Mouse (Mus musculus): ENCODE measurements at regions not wholly inside any gene's neighbourhood (a gene's known extent, or its start where the extent isn't known, plus 50 kb on each side); places are given as distances from the start of the nearest gene placed in this dataset.
A peak's percentile ranks its signal among the peaks of the same experiment; 100 is the strongest.
"Not testable (repeated sequence)": the region's sequence is repeated elsewhere in the genome, so short reads cannot be mapped to it uniquely, and the experiment has no call there.

DNA sequence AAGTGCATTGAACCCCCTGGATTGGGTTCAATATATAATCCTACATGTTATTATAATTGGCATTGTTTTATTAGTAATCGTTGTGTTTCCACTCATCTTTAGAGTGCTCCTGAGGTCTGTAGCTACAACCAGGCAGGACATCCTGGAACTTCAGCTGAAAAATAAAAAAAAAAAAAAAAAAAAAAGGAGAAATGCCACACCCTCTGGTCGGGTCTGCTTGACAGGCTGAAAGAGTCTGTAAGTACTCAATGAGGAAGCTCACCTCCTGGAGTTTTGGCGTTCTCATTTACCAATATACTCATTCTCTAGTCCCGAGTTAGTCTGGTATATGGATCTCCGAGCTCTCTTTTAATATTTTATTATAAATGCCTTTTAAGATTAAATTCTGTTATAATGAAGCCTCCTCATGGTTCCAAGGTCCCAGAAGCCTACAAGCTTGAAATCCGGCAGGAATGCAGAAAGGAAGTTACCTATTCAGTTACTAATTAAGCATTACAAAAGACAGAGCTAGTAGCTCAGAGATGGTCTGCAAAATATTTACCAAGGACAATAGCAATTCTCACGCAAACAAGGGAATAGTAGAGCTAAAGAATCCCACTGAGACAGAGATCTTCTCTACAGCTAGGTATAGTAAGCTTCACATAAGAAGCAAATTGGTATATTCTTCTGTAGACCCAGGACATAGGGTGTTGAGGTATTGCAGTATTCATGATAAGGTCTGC is 745.7 kb upstream of the Gm5150 start:
- ATAC-seq (ENCODE audit: low FRiP score): no peak
- 71% methylated on average over 7 of the region's 7 CpGs for WGBS
- Histone ChIP-seq H3K27ac (no peak overlapping the region), H3K36me3 (no peaks in the 10 kb centered on the region), H3K4me3 (no peak overlapping the region), H3K9ac (no peak overlapping the region), H3K9me3 (peaks cover 8% of the 10 kb centered on the region; the same call in 1 of the 2 replicates), H3K4me2 (no peak overlapping the region), H3K4me1 (replicated peaks) (no peaks in the 10 kb centered on the region), H3K27me3 (no peaks in the 10 kb centered on the region)

GRCm38 (mm10) chr3:16733936-16734330 is 727.7 kb upstream of the Gm5150 start:
- no peak for ATAC-seq (ENCODE audit: low FRiP score)
- H3K4me1 ChIP-seq (replicated peaks): peaks cover 5% of the 10 kb centered on the region; the same call in 1 of the 2 replicates
- H3K9me3 ChIP-seq: no peaks in the 10 kb centered on the region
- no peak overlapping the region for H3K27ac ChIP-seq
- H3K4me3 ChIP-seq: no peak overlapping the region
- no peaks in the 10 kb centered on the region for H3K27me3 ChIP-seq
- WGBS: 51% methylated on average over 5 of the region's 5 CpGs
- H3K9ac ChIP-seq: no peak overlapping the region
- H3K36me3 ChIP-seq: no peaks in the 10 kb centered on the region
- H3K4me2 ChIP-seq: no peak overlapping the region

GRCm38 (mm10) chr3:16733295-16733935 is 727.2 kb upstream of the Gm5150 start:
- H3K4me3 ChIP-seq: no peak overlapping the region
- H3K36me3 ChIP-seq: no peaks in the 10 kb centered on the region
- H3K9me3 ChIP-seq: no peaks in the 10 kb centered on the region
- H3K4me2 ChIP-seq: no peak overlapping the region
- no peaks in the 10 kb centered on the region for H3K27me3 ChIP-seq
- WGBS: 41% methylated on average over 2 of the region's 2 CpGs
- H3K27ac ChIP-seq: no peak overlapping the region
- peaks cover 5% of the 10 kb centered on the region; the same call in 1 of the 2 replicates for H3K4me1 ChIP-seq (replicated peaks)
- peak; percentile 46; the same call in 1 of the 2 replicates for ATAC-seq (ENCODE audit: low FRiP score)
- no peak overlapping the region for H3K9ac ChIP-seq

- H3K9me3 ChIP-seq; H3K4me1 ChIP-seq (replicated peaks); H3K4me3 ChIP-seq; H3K9ac ChIP-seq; H3K27me3 ChIP-seq; ATAC-seq (ENCODE audit: low FRiP score); H3K27ac ChIP-seq; H3K36me3 ChIP-seq; H3K4me2 ChIP-seq: not testable (repeated sequence)
- WGBS: 89% methylated on average over 6 of the region's 6 CpGs
These were observed 718.3 kb upstream of the Gm5150 start for GRCm38 (mm10) chr3:16724371-16725100.

GRCm38 (mm10) chr3:16723631-16724030 is 717.4 kb upstream of the Gm5150 start:
- no peak overlapping the region for H3K9ac ChIP-seq
- ATAC-seq (ENCODE audit: low FRiP score): no peak
- H3K9me3 ChIP-seq: no peaks in the 10 kb centered on the region; the same call in 1 of the 2 replicates
- H3K4me3 ChIP-seq: no peak overlapping the region
- 85% methylated on average over 1 of the region's 1 CpGs for WGBS
- H3K4me2 ChIP-seq: no peak overlapping the region
- H3K36me3 ChIP-seq: no peaks in the 10 kb centered on the region
- H3K27ac ChIP-seq: no peak overlapping the region
- no peaks in the 10 kb centered on the region for H3K27me3 ChIP-seq
- H3K4me1 ChIP-seq (replicated peaks): no peaks in the 10 kb centered on the region

- no peaks in the 10 kb centered on the region for H3K36me3 ChIP-seq
- no peaks in the 10 kb centered on the region for H3K4me1 ChIP-seq (replicated peaks)
- no peak overlapping the region for H3K27ac ChIP-seq
- H3K9me3 ChIP-seq: no peaks in the 10 kb centered on the region
- no peak overlapping the region for H3K4me3 ChIP-seq
- H3K9ac ChIP-seq: no peak overlapping the region
- ATAC-seq (ENCODE audit: low FRiP score): no peak
- WGBS: 55% methylated on average over 1 of the region's 1 CpGs
- no peak overlapping the region for H3K4me2 ChIP-seq
- H3K27me3 ChIP-seq: no peaks in the 10 kb centered on the region
These were observed 684.7 kb upstream of the Gm5150 start for GRCm38 (mm10) chr3:16690955-16691354.

GRCm38 (mm10) chr3:16688973-16689372 is 682.7 kb upstream of the Gm5150 start:
- Histone ChIP-seq H3K27ac (no peak overlapping the region), H3K9ac (no peak overlapping the region), H3K4me3 (no peak overlapping the region), H3K9me3 (no peaks in the 10 kb centered on the region), H3K27me3 (no peaks in the 10 kb centered on the region), H3K36me3 (no peaks in the 10 kb centered on the region), H3K4me1 (replicated peaks) (no peaks in the 10 kb centered on the region), H3K4me2 (no peak overlapping the region)
- ATAC-seq (ENCODE audit: low FRiP score): no peak
- 72% methylated on average over 1 of the region's 1 CpGs for WGBS

GRCm38 (mm10) chr3:16657566-16657965 is 651.3 kb upstream of the Gm5150 start:
- H3K4me2 ChIP-seq: no peak overlapping the region
- H3K36me3 ChIP-seq: no peaks in the 10 kb centered on the region
- H3K4me3 ChIP-seq: no peak overlapping the region
- no peaks in the 10 kb centered on the region for H3K27me3 ChIP-seq
- no peaks in the 10 kb centered on the region for H3K9me3 ChIP-seq
- no peak overlapping the region for H3K27ac ChIP-seq
- 82% methylated on average over 1 of the region's 1 CpGs for WGBS
- no peak overlapping the region for H3K9ac ChIP-seq
- no peak for ATAC-seq (ENCODE audit: low FRiP score)
- no peaks in the 10 kb centered on the region for H3K4me1 ChIP-seq (replicated peaks)
